Mouse (Mus musculus) testis, adult 2 months (tissue): ENCODE data around the gene Srd5a2.

Experiments used
- CTCF ChIP-seq: fragments of 200-500 bp; IDR thresholded peaks from 2 replicates; pipeline ENCODE4 v1.5.1; 2012; ENCODE audit warnings: low read depth, mild to moderate bottlenecking, inconsistent platforms, low read length, moderate library complexity; ENCODE audit not compliant: control insufficient read depth, insufficient read depth, insufficient replicate concordance
- POLR2A ChIP-seq: fragments of 200-500 bp; IDR thresholded peaks from 2 replicates; pipeline ENCODE4 v1.6.1; 2012; ENCODE audit warnings: low read depth, mild to moderate bottlenecking, inconsistent platforms, low read length, moderate library complexity; ENCODE audit not compliant: control insufficient read depth

DNA sequence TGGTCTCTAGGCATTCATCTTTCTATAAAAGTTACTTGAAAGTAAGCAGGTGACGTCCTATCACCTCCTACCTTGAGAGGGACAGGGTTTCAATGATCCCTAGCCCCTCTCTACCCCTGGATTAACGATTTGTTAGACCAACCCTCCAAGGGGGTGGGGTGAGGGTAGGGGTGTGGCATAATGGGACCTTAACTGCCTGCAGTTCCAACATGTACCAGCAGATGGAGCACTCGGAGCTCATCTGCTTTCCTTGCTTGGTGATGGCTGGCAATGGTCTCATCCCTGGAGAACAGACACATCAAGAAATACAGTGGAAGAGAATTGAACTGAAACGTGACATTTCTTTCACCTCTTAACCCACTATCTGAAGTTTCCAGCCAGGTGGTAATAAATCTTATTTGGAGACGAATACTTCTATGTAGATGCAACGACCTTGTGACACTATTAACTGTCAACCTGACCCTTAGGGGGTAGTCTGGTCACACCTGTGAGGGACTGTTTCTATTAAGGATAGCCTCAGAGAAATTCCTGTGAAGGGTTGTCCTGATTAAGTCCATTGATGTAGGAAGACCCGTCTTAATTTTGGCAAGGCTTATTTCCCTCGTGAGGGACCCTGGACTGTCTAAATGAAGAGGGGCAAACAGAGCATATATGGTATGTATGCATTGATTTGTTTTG is 27.1 kb downstream of the Srd5a2 start:
- TF ChIP-seq CTCF (peak; percentile 100), POLR2A (no peak)
